Mouse (Mus musculus): Measurements from ENCODE around the gene Hist1h2ao.
"Not testable (repeated sequence)": the region's sequence is repeated elsewhere in the genome, so short reads cannot be mapped to it uniquely, and the experiment has no call there.

Hist1h2ao gene

DNA sequence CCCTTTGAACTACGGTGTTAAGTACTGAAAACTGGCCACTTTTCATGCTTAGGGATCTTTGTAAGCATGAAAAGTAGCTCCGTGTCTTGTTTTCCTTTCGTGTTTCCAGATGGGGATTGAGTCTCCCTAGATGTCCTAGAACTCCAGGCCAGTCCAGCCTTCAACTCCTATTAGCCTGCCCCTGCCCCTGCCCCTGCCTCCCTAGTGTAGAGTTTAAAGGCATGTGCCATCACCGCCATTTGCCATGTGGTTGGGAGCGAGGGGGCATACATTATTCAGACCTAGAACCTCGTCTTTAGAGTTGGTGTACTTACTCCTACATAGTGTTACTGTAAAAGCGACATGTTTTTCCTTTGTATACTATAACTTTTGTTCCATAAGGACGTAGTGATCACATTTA lies 809 bp downstream of the Hist1h2ao start:
- DNase-seq (ENCODE audit: low read depth in 2 of 2, low spot score in 2 of 2): not testable (repeated sequence)

DNA sequence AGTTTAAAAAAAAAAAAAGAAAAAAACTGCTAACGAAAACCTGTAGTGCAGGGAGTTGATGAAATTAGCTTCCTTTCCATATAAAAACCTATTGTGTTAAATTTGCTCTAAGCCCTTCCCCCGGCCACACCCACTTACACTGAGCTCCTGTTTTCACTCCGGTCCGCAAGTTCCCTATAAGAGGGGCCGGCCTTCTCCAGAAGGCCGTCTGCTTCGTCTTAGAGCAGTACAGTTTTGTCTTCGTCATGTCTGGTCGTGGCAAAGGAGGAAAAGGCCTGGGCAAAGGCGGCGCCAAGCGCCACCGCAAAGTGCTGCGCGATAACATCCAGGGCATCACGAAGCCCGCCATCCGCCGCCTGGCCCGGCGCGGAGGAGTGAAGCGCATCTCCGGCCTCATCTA lies 1.3 kb downstream of the Hist1h2ao start, which contains the start of gene Hist1h4m:
TSS of gene Hist1h4m (plus strand) at position 208 of the 400 bp plus-strand sequence.
- peak; percentile 14 to 28 for DNase-seq (ENCODE audit: low read depth in 2 of 2, low spot score in 2 of 2)

- not testable (repeated sequence) for DNase-seq (ENCODE audit: low read depth in 2 of 2, low spot score in 2 of 2)
Measured at GRCm38 (mm10) chr13:21812092-21812491, 1.8 kb downstream of the Hist1h2ao start.

DNA sequence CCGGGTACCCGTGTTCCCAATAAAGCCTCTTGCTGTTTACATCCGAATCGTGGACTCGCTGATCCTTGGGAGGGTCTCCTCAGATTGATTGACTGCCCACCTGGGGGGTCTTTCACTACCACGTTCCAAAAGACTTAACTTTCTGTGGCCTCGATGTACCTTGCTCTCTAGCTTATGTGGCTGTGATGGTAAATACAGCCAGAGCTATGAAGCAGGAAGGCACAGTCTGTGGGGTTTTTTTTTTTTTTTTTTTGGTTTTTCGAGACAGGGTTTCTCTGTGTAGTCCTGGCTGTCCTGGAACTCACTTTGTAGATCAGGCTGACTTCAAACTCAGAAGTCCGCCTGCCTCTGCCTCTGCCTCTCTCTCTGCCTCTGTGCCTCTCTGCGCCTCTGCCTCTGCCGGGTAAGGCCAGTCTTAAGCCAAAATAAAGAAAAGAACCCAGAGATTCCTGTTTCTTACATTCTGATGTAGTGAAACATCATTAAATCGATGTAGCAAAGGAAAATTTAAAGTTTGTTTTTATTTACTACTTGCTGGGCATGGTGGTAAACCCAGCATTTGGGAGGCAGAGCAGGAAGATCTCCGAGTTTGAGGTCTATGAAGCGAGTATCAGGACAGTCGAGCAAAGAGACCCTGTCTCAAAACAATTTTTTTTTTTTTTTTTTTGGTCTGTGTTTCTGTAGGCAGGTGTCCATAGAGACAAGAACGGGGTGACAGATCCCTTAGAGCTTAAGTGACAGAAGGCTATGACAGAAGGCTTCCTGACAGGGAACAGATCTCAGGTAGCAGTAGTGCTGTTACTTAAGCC lies 10.0 kb downstream of the Hist1h2ao start:
- DNase-seq (ENCODE audit: low read depth in 2 of 2, low spot score in 2 of 2): not testable (repeated sequence)

- no peak for DNase-seq (ENCODE audit: low read depth in 2 of 2, low spot score in 2 of 2)
Measured at GRCm38 (mm10) chr13:21828511-21828910, 18.2 kb downstream of the Hist1h2ao start.

GRCm38 (mm10) chr13:21830344-21830743 lies 20.1 kb downstream of the Hist1h2ao start:
- no peak for DNase-seq (ENCODE audit: low read depth in 2 of 2, low spot score in 2 of 2)

DNA sequence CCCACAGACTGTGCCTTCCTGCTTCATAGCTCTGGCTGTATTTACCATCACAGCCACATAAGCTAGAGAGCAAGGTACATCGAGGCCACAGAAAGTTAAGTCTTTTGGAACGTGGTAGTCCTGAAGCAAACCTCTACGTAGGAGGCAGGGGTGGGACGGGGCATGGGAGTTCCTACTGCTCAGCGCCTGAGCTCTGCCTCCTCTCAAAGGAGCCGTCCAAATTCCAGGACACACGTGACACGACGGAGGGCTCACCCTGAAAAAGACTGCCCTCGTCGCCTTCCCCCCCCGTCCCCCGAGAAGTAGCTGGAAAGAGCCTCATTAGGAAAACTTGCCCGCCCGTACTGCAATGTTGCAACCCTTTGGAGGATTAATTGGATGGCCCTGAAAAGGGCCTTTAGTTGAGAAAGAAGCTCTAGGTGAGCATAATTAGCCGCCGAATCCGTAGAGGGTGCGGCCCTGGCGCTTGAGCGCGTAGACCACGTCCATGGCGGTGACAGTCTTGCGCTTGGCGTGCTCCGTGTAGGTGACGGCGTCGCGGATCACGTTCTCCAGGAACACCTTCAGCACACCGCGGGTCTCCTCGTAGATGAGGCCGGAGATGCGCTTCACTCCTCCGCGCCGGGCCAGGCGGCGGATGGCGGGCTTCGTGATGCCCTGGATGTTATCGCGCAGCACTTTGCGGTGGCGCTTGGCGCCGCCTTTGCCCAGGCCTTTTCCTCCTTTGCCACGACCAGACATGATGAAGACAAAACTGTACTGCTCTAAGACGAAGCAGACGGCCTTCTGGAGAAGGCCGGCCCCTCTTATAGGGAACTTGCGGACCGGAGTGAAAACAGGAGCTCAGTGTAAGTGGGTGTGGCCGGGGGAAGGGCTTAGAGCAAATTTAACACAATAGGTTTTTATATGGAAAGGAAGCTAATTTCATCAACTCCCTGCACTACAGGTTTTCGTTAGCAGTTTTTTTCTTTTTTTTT lies 21.4 kb downstream of the Hist1h2ao start, which contains the start of gene Hist1h4n:
TSS of gene Hist1h4n (minus strand) at position 779 of the 977 bp plus-strand sequence.
- DNase-seq (ENCODE audit: low read depth in 2 of 2, low spot score in 2 of 2): peak in 1 of 2 experiments; percentile 19

- not testable (repeated sequence) for DNase-seq (ENCODE audit: low read depth in 2 of 2, low spot score in 2 of 2)
Measured at GRCm38 (mm10) chr13:21833461-21833860, 23.2 kb downstream of the Hist1h2ao start, which contains the start of the genes Hist1h2ap and Hist1h2br. Gene Hist1h2ap, minus strand, starts transcription at chr13:21833507. Gene Hist1h2br, plus strand, starts transcription at chr13:21833743.

DNA sequence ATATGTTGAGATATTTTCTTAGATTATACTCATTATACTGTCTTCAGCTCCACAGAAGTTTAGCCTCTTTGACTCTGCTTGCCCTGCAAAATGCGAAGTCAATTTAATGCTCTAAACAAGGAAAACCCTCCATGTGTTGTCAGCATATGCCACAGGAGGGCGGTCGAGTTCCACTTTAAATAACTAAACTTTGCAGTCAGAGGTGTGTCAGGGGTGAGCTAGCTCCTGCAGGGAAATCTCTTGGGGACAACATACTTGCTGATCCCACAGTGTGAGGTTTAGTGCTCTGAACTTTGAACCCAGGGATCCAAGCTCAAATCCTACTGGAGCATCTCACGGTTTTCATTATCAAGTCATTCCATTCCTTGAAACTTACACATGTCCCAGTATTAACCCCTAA lies 30.2 kb downstream of the Hist1h2ao start:
- not testable (repeated sequence) for DNase-seq (ENCODE audit: low read depth in 2 of 2, low spot score in 2 of 2)

DNA sequence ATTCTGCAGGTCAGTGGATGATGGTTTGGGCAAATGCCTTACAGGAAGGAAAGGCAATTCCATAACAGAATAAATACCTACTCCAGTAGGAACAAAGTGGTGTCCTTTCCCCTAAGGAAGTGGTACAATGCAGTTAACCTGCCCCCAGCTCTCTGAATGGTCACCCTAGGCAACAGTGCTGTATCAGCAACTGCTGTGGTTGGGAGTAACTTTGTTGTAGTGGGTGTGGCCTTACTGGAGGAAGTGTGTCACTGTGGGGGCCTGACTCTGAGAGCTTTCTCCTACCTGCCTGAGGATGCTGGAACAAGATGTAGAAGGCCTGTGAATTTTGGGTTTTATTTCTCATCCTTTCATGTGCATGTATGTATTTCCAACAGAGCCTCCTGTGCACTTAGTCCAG lies 36.1 kb downstream of the Hist1h2ao start:
- not testable (repeated sequence) for DNase-seq (ENCODE audit: low read depth in 2 of 2, low spot score in 2 of 2)

DNA sequence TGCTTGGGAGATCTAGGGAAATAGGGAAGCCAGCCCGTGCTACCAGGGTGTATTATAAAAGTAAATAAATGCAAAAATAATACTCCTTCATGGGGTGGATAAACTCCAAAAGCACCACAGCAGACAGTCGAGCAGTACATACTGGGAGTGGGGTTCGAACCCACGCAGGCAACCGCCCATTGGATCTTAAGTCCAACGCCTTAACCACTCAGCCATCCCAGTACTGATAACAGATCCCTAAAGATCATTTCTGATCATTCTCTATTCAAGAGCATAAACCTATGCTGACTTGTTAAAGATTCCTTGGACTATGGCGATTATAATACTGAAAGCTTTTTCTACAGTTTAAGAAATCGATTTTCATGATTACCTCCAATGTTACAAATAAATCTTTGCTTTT lies 37.6 kb downstream of the Hist1h2ao start:
- no peak for DNase-seq (ENCODE audit: low read depth in 2 of 2, low spot score in 2 of 2)

GRCm38 (mm10) chr13:21850696-21851095 lies 40.4 kb downstream of the Hist1h2ao start:
- not testable (repeated sequence) for DNase-seq (ENCODE audit: low read depth in 2 of 2, low spot score in 2 of 2)

- DNase-seq (ENCODE audit: low read depth in 2 of 2, low spot score in 2 of 2): no peak
Measured at GRCm38 (mm10) chr13:21852215-21852945, 42.1 kb downstream of the Hist1h2ao start.

DNA sequence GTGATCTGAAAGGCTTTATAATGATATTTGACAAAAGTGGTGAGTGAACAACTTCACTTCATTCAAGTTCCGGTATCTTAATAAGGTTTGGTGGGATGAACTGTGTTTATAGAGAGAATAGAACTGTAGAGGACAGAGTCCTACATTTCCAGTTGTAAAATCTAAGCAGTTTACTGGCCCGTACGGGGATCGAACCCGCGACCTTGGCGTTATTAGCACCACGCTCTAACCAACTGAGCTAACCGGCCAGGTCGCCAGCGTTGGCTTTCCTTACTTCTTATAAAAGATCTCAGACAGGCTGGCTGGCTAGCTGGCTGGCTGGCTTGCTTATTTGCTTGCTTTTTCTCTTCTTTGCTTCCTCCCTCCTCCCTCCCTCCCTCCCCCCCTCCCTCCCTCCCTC lies 44.9 kb downstream of the Hist1h2ao start:
- DNase-seq (ENCODE audit: low read depth in 2 of 2, low spot score in 2 of 2): peak; percentile 61 to 69

DNA sequence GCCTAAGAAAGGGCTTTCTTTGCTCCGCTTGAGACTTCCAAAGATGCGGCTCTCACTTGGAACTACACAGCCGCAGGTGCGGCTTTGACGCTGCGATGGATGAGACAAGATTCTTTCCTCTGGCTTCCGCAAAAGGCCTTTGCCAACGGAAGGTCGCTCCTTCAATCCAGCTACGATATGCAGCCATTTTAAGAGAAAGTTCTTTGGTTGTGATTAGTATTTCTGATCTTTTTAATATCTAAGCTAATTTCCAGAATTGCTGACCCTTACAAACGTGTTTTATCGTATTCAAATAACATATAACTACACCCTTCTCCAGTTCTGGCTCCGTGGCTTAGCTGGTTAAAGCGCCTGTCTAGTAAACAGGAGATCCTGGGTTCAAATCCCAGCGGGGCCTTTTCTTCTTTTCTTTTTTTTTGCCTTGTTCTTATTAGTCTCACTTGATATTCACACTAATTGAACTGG lies 45.5 kb downstream of the Hist1h2ao start:
- peak; percentile 8 to 32 for DNase-seq (ENCODE audit: low read depth in 2 of 2, low spot score in 2 of 2)
